Mouse (Mus musculus): ENCODE data around the gene Tmem201. TPM values are rescaled to one million over a fixed set of nuclear protein-coding genes. Genes with fewer than 3 reads are reported as not detected.

The Tmem201 gene
- polyA plus RNA-seq, 1 experiment from 2014 or later, result 38.4 TPM

- ATAC-seq (ENCODE audit: insufficient number of reproducible peaks, insufficient read depth, low FRiP score, low read depth), result no peak
- WGBS, result 89% methylated on average over 5 of the region's 5 CpGs
- no peaks in the 10 kb centered on the region for H3K27me3 ChIP-seq (ENCODE audit: control insufficient read depth, insufficient read depth, low read length)
These were observed 10.2 kb downstream of the Tmem201 start for GRCm38 (mm10) chr4:149727636-149728035.

GRCm38 (mm10) chr4:149725661-149726350, 12.0 kb downstream of the Tmem201 start:
- H3K4me1 ChIP-seq (ENCODE audit: control insufficient read depth in 2 of 2, insufficient read depth in 2 of 2, low read length in 2 of 2), result peaks cover under 1 to 9% of the 10 kb centered on the region in 2 experiments; a peak in 2 of 4 replicates
- H3K9ac ChIP-seq (ENCODE audit: low read length), result no peak overlapping the region
- no peak overlapping the region for H3K27ac ChIP-seq (replicated peaks in 1 of 2; ENCODE audit: control insufficient read depth in 1 of 2, insufficient read depth in 1 of 2, low read depth in 2 of 2, low read length in 2 of 2)
- H3K27me3 ChIP-seq (ENCODE audit: control insufficient read depth, insufficient read depth, low read length), result no peaks in the 10 kb centered on the region
- no peak overlapping the region for H3K4me2 ChIP-seq (ENCODE audit: low read length)
- 48% methylated on average over 15 of the region's 15 CpGs for WGBS
- H3K36me3 ChIP-seq (ENCODE audit: control insufficient read depth, insufficient read depth, low read length), result peaks cover 95% of the 10 kb centered on the region
- no peak overlapping the region for H3K4me3 ChIP-seq (ENCODE audit: control insufficient read depth in 1 of 2, insufficient read depth in 1 of 2, low read depth in 1 of 2, low read length in 2 of 2)
- no peak for ATAC-seq (ENCODE audit: insufficient number of reproducible peaks, insufficient read depth, low FRiP score, low read depth)
- no peaks in the 10 kb centered on the region for H3K9me3 ChIP-seq (ENCODE audit: control insufficient read depth, low read length)

More at GRCm38 (mm10) chr4:149727636-149728035, 10.2 kb downstream of the Tmem201 start:
- peaks cover 5 to 25% of the 10 kb centered on the region in 2 experiments for H3K4me1 ChIP-seq (ENCODE audit: control insufficient read depth in 2 of 2, insufficient read depth in 2 of 2, low read length in 2 of 2)
- peaks cover 89% of the 10 kb centered on the region for H3K36me3 ChIP-seq (ENCODE audit: control insufficient read depth, insufficient read depth, low read length)
- no peak overlapping the region for H3K9ac ChIP-seq (ENCODE audit: low read length)
- H3K4me3 ChIP-seq (ENCODE audit: control insufficient read depth in 1 of 2, insufficient read depth in 1 of 2, low read depth in 1 of 2, low read length in 2 of 2), result no peak overlapping the region
- no peak overlapping the region for H3K27ac ChIP-seq (replicated peaks in 1 of 2; ENCODE audit: control insufficient read depth in 1 of 2, insufficient read depth in 1 of 2, low read depth in 2 of 2, low read length in 2 of 2)
- no peak overlapping the region for H3K4me2 ChIP-seq (ENCODE audit: low read length)
- no peaks in the 10 kb centered on the region for H3K9me3 ChIP-seq (ENCODE audit: control insufficient read depth, low read length)

GRCm38 (mm10) chr4:149724916-149725470, 12.9 kb downstream of the Tmem201 start:
- Histone ChIP-seq H3K4me3 (ENCODE audit: control insufficient read depth in 1 of 2, insufficient read depth in 1 of 2, low read depth in 1 of 2, low read length in 2 of 2) (no peak overlapping the region), H3K36me3 (ENCODE audit: control insufficient read depth, insufficient read depth, low read length) (peaks cover 99% of the 10 kb centered on the region), H3K4me1 (ENCODE audit: control insufficient read depth in 2 of 2, insufficient read depth in 2 of 2, low read length in 2 of 2) (peaks cover 0 to 8% of the 10 kb centered on the region in 2 experiments; a peak in 1 of 4 replicates), H3K27ac (replicated peaks in 1 of 2; ENCODE audit: control insufficient read depth in 1 of 2, insufficient read depth in 1 of 2, low read depth in 2 of 2, low read length in 2 of 2) (no peak overlapping the region), H3K9me3 (ENCODE audit: control insufficient read depth, low read length) (no peaks in the 10 kb centered on the region), H3K4me2 (ENCODE audit: low read length) (no peak overlapping the region), H3K27me3 (ENCODE audit: control insufficient read depth, insufficient read depth, low read length) (no peaks in the 10 kb centered on the region), H3K9ac (ENCODE audit: low read length) (no peak overlapping the region)
- ATAC-seq (ENCODE audit: insufficient number of reproducible peaks, insufficient read depth, low FRiP score, low read depth), result no peak
- WGBS, result 89% methylated on average over 17 of the region's 17 CpGs

- Histone ChIP-seq H3K27me3 (ENCODE audit: control insufficient read depth, insufficient read depth, low read length) (no peaks in the 10 kb centered on the region), H3K9ac (ENCODE audit: low read length) (no peak overlapping the region), H3K4me1 (ENCODE audit: control insufficient read depth in 2 of 2, insufficient read depth in 2 of 2, low read length in 2 of 2) (peaks cover 0 to 8% of the 10 kb centered on the region in 2 experiments; a peak in 1 of 4 replicates), H3K4me3 (ENCODE audit: control insufficient read depth in 1 of 2, insufficient read depth in 1 of 2, low read depth in 1 of 2, low read length in 2 of 2) (no peak overlapping the region), H3K36me3 (ENCODE audit: control insufficient read depth, insufficient read depth, low read length) (peaks cover 99% of the 10 kb centered on the region), H3K9me3 (ENCODE audit: control insufficient read depth, low read length) (no peaks in the 10 kb centered on the region), H3K27ac (replicated peaks in 1 of 2; ENCODE audit: control insufficient read depth in 1 of 2, insufficient read depth in 1 of 2, low read depth in 2 of 2, low read length in 2 of 2) (no peak overlapping the region), H3K4me2 (ENCODE audit: low read length) (no peak overlapping the region)
- WGBS, result 69% methylated on average over 17 of the region's 17 CpGs
- peak; percentile 36; the same call in 1 of the 2 replicates for ATAC-seq (ENCODE audit: insufficient number of reproducible peaks, insufficient read depth, low FRiP score, low read depth)
These were observed 13.8 kb downstream of the Tmem201 start for GRCm38 (mm10) chr4:149723855-149724731.

- no peak for ATAC-seq (ENCODE audit: insufficient number of reproducible peaks, insufficient read depth, low FRiP score, low read depth)
- H3K36me3 ChIP-seq (ENCODE audit: control insufficient read depth, insufficient read depth, low read length), result peaks cover 99% of the 10 kb centered on the region
- no peak overlapping the region for H3K27ac ChIP-seq (replicated peaks in 1 of 2; ENCODE audit: control insufficient read depth in 1 of 2, insufficient read depth in 1 of 2, low read depth in 2 of 2, low read length in 2 of 2)
- no peak overlapping the region for H3K9ac ChIP-seq (ENCODE audit: low read length)
- no peak overlapping the region for H3K4me2 ChIP-seq (ENCODE audit: low read length)
- H3K4me1 ChIP-seq (ENCODE audit: control insufficient read depth in 2 of 2, insufficient read depth in 2 of 2, low read length in 2 of 2), result peaks cover 0 to 8% of the 10 kb centered on the region in 2 experiments; a peak in 1 of 4 replicates
- no peaks in the 10 kb centered on the region for H3K27me3 ChIP-seq (ENCODE audit: control insufficient read depth, insufficient read depth, low read length)
- WGBS, result 90% methylated on average over 12 of the region's 12 CpGs
- no peak overlapping the region for H3K4me3 ChIP-seq (ENCODE audit: control insufficient read depth in 1 of 2, insufficient read depth in 1 of 2, low read depth in 1 of 2, low read length in 2 of 2)
- no peaks in the 10 kb centered on the region for H3K9me3 ChIP-seq (ENCODE audit: control insufficient read depth, low read length)
These were observed 14.8 kb downstream of the Tmem201 start for GRCm38 (mm10) chr4:149723021-149723390.

- Histone ChIP-seq H3K4me2 (ENCODE audit: low read length) (no peak overlapping the region), H3K4me1 (ENCODE audit: control insufficient read depth in 2 of 2, insufficient read depth in 2 of 2, low read length in 2 of 2) (peaks cover 0 to 8% of the 10 kb centered on the region in 2 experiments; a peak in 1 of 4 replicates), H3K27me3 (ENCODE audit: control insufficient read depth, insufficient read depth, low read length) (no peaks in the 10 kb centered on the region), H3K4me3 (ENCODE audit: control insufficient read depth in 1 of 2, insufficient read depth in 1 of 2, low read depth in 1 of 2, low read length in 2 of 2) (no peak overlapping the region), H3K27ac (replicated peaks in 1 of 2; ENCODE audit: control insufficient read depth in 1 of 2, insufficient read depth in 1 of 2, low read depth in 2 of 2, low read length in 2 of 2) (no peak overlapping the region), H3K9me3 (ENCODE audit: control insufficient read depth, low read length) (no peaks in the 10 kb centered on the region), H3K36me3 (ENCODE audit: control insufficient read depth, insufficient read depth, low read length) (peaks cover 99% of the 10 kb centered on the region), H3K9ac (ENCODE audit: low read length) (no peak overlapping the region)
- WGBS, result 85% methylated on average over 24 of the region's 24 CpGs
- no peak for ATAC-seq (ENCODE audit: insufficient number of reproducible peaks, insufficient read depth, low FRiP score, low read depth)
These were observed 15.5 kb downstream of the Tmem201 start for GRCm38 (mm10) chr4:149722104-149723020.

- Histone ChIP-seq H3K4me3 (ENCODE audit: control insufficient read depth in 1 of 2, insufficient read depth in 1 of 2, low read depth in 1 of 2, low read length in 2 of 2) (no peak overlapping the region), H3K4me2 (ENCODE audit: low read length) (no peak overlapping the region), H3K9me3 (ENCODE audit: control insufficient read depth, low read length) (no peaks in the 10 kb centered on the region), H3K27ac (replicated peaks in 1 of 2; ENCODE audit: control insufficient read depth in 1 of 2, insufficient read depth in 1 of 2, low read depth in 2 of 2, low read length in 2 of 2) (no peak overlapping the region), H3K36me3 (ENCODE audit: control insufficient read depth, insufficient read depth, low read length) (peaks cover 99% of the 10 kb centered on the region), H3K4me1 (ENCODE audit: control insufficient read depth in 2 of 2, insufficient read depth in 2 of 2, low read length in 2 of 2) (peaks cover 0 to 8% of the 10 kb centered on the region in 2 experiments; a peak in 1 of 4 replicates), H3K27me3 (ENCODE audit: control insufficient read depth, insufficient read depth, low read length) (no peaks in the 10 kb centered on the region), H3K9ac (ENCODE audit: low read length) (no peak overlapping the region)
- 55% methylated on average over 8 of the region's 8 CpGs for WGBS
- ATAC-seq (ENCODE audit: insufficient number of reproducible peaks, insufficient read depth, low FRiP score, low read depth), result no peak
These were observed 16.7 kb downstream of the Tmem201 start for GRCm38 (mm10) chr4:149721163-149721562.

All from heart, embryonic 14.5 days (tissue).